Mouse (Mus musculus): ENCODE results near the gene Cpm. TPM values are rescaled to one million over a fixed set of nuclear protein-coding genes. Genes with fewer than 3 reads are reported as not detected.

The Cpm gene
- 4.3 and 4.7 TPM in 2 replicates for polyA plus RNA-seq (2015; fragmentation: Nextera tagmentation; extraction: Ambion mirVana)

DNA sequence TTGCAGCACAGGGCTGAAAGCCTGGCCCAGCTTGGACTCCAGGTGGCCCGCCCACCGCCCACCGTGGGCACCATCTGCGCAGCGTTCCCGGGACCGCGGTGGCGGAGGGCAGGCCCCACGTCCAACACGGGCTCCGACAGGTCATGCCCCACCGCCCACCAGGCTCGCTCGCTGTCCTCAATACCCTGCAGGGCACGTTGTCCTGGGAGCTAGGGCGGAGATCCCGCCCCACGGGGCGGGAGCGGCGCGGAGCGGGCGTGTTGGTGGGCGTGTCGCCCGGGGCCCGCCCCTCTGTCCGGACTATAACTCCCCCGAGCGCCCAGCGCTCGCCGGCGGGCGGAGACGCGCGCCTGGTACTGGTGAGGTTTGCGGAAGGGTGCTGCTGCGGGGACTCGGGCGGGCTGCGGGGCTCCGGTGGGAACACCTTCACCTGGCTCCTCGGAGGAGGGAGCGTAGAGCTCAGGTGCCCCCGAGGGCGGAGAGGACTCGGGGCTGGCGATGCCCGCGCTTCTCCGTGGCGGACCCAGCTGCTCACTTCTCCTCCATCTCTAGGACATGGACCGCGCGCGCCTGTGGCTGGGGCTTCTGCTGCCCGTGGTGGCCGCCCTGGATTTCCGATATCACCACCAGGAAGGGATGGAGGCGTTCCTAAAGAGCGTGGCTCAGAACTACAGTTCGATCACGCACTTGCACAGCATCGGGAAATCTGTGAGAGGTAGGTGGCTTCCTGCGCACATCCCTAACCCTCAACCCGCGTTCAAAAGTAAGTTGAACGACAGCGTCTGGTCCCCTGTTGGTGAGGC, at the start of gene Cpm:
Cpm (plus strand) TSS at position 332 of the 803 bp plus-strand sequence.
- Histone ChIP-seq H3K9ac (peak within 1 kb of the TSS; percentile 59), H3K27ac (no peak within 1 kb of the TSS), H3K4me1 (peaks cover 15% of the 10 kb centered on the region), H3K4me3 (peak within 1 kb of the TSS; percentile 45), H3K4me2 (peak within 1 kb of the TSS; percentile 90), H3K9me3 (replicated peaks) (no peaks in the 10 kb centered on the region), H3K36me3 (ENCODE audit: poor library complexity, severe bottlenecking) (no peaks in the 10 kb centered on the region), H3K27me3 (peaks cover 55% of the 10 kb centered on the region)
- under 1% methylated on average over 68 of the region's 73 CpGs for WGBS
- peak; percentile 94 for ATAC-seq

DNA sequence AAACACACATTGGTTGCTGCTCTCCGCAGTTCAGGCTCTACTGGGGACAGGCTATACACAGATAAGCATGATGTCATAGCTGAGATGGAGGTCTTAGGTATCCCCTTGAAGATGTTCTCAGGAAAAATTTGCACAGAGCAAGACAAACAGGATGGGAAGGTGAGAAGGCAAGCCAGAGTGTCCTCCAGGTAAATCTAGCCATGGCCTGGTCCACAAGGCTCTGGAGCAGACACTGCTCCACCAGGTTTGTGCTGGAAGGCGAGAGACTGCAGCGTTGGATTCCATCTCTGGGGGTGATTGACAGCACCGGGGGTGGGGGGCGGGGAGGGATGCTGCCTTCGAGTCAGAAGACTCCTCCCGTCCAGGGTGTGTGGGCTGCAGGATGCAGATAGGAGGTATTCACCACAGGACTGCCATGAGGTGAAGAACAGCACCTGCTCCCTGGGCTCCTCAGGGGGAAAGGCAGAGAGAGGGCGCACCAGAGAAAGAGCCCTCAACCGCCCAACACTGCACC, 49.5 kb upstream of the Cpm start:
- no peak for ATAC-seq
- H3K4me3 ChIP-seq, result no peak overlapping the region
- no peaks in the 10 kb centered on the region for H3K27me3 ChIP-seq
- WGBS, result 62% methylated on average over 9 of the region's 9 CpGs
- no peak overlapping the region for H3K4me2 ChIP-seq
- no peaks in the 10 kb centered on the region for H3K36me3 ChIP-seq (ENCODE audit: poor library complexity, severe bottlenecking)
- no peak overlapping the region for H3K27ac ChIP-seq
- H3K9ac ChIP-seq, result no peak overlapping the region
- no peaks in the 10 kb centered on the region for H3K4me1 ChIP-seq
- H3K9me3 ChIP-seq (replicated peaks), result no peaks in the 10 kb centered on the region

DNA sequence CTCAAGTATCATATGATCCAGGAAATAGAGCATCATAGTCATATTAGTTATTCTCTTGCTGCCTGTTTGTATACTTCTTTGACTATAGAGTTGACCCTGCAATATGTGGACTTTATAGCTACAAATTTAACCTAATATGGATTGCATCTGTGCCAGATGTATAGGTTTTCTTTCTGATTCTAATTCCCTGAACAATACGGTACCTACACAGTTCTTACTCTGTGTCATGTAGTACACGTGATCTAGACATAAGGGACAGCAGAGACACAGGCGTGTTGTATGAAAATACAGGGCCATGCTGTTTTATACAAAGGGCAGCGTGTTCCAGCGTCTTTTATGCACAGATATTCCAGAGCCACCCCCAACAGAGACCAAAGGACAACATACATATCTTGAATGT, 48.9 kb upstream of the Cpm start:
- Histone ChIP-seq H3K27ac (no peak overlapping the region), H3K4me3 (no peak overlapping the region), H3K9me3 (replicated peaks) (no peaks in the 10 kb centered on the region), H3K4me1 (no peaks in the 10 kb centered on the region), H3K27me3 (no peaks in the 10 kb centered on the region), H3K36me3 (ENCODE audit: poor library complexity, severe bottlenecking) (no peaks in the 10 kb centered on the region), H3K9ac (no peak overlapping the region), H3K4me2 (no peak overlapping the region)
- ATAC-seq, result no peak
- 89% methylated on average over 5 of the region's 5 CpGs for WGBS

DNA sequence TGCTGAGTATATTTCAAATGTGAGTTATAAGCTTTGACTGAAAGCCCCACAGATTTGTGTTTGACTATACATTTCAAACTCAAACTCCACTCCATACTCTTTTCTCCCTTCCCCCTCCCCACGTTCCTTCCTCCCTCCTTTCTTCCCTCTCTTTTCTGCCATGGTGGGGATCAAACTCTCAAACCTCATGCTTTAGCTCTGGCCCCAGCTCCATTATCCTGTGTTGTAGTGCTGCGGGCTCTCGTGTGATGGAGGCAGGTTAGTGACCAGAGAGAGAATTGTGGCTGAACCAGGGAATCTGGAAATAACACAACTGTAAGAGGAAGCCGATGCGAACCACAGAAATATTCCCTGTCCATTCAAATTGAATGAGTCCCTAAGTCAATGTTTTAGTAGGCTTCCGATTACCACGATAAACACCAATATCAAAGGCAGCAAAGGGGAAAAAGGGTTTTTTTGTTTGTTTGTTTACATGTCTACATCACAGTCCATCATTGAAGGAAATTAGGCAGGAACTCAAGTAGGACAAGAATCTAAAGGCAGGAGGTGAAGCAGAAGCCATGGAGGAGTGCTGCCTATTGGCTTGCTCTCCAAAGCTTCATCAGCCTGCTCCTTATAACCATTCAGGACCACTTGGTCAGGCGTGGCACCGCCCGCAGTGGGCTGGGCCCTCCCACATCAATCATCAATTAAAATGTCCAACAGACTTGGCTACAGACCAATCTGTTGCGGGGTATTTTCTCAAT, 48.1 kb upstream of the Cpm start:
- H3K4me3 ChIP-seq, result no peak overlapping the region
- ATAC-seq, result no peak
- no peaks in the 10 kb centered on the region for H3K27me3 ChIP-seq
- no peaks in the 10 kb centered on the region for H3K9me3 ChIP-seq (replicated peaks)
- H3K36me3 ChIP-seq (ENCODE audit: poor library complexity, severe bottlenecking), result no peaks in the 10 kb centered on the region
- H3K9ac ChIP-seq, result no peak overlapping the region
- H3K4me1 ChIP-seq, result no peaks in the 10 kb centered on the region
- WGBS, result 92% methylated on average over 11 of the region's 11 CpGs
- no peak overlapping the region for H3K4me2 ChIP-seq
- H3K27ac ChIP-seq, result no peak overlapping the region

DNA sequence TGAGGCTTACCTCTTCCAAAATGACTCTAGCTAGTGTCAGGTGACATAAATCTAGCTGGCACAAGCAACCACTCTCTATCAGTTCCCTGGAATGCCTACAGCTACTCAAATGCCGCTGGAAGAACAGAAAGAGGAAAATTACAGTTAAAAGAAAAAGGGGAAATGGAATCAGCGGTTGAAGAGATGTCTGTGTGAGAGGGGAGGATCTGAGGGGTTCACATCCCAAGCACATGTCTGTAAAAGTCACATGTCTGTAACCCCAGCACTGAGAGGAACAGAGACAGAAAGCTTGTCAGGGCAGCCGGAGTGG, 47.6 kb upstream of the Cpm start:
- no peak for ATAC-seq
- H3K4me3 ChIP-seq, result no peak overlapping the region
- no peak overlapping the region for H3K9ac ChIP-seq
- H3K27me3 ChIP-seq, result no peaks in the 10 kb centered on the region
- H3K9me3 ChIP-seq (replicated peaks), result no peaks in the 10 kb centered on the region
- no peak overlapping the region for H3K27ac ChIP-seq
- no peaks in the 10 kb centered on the region for H3K4me1 ChIP-seq
- H3K4me2 ChIP-seq, result no peak overlapping the region
- no peaks in the 10 kb centered on the region for H3K36me3 ChIP-seq (ENCODE audit: poor library complexity, severe bottlenecking)
- WGBS, result 95% methylated on average over 3 of the region's 3 CpGs

DNA sequence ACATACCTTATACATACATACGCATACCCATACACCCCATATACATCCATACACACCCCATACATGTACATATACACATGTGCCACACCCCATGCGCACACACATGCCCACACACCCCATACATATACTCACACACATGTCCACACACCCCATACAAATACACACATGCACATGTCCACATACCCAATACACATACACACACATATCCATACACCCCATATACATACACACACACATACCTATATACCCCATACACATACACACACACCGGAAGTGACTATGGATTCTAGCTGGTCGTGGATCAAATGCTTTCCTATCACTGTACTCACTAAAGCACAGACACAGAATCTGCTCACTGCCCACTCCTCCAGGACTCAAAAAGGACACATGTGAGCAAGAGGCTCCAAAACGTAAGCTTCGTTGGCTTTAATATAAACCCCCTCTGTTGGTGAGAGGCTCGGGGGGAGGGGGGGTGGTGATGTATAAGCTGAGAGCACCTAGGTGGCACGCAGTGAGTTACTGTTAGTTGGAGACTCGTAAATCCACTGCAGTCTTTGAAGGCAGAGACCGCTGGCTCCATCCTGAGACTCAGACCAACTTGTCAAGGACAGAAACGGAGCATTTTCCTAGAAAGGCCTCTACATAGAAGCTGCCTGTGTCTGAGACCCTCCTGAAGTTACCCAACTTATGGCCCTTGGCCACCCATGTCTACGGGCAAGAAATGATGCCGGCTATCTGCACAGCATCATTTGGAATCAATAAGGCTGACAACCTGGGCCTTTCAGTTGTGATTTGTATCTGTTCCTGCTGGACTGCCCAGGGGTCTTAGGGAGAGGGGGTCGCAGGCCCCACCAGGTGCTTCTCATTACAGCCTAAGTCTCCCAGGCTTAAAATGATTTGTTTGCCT, 45.9 kb upstream of the Cpm start:
- 84% methylated on average over 14 of the region's 14 CpGs for WGBS
- Histone ChIP-seq H3K9ac (no peak overlapping the region), H3K36me3 (ENCODE audit: poor library complexity, severe bottlenecking) (no peaks in the 10 kb centered on the region), H3K9me3 (replicated peaks) (no peaks in the 10 kb centered on the region), H3K4me1 (no peaks in the 10 kb centered on the region), H3K27ac (no peak overlapping the region), H3K27me3 (no peaks in the 10 kb centered on the region), H3K4me3 (no peak overlapping the region), H3K4me2 (no peak overlapping the region)
- ATAC-seq, result no peak

DNA sequence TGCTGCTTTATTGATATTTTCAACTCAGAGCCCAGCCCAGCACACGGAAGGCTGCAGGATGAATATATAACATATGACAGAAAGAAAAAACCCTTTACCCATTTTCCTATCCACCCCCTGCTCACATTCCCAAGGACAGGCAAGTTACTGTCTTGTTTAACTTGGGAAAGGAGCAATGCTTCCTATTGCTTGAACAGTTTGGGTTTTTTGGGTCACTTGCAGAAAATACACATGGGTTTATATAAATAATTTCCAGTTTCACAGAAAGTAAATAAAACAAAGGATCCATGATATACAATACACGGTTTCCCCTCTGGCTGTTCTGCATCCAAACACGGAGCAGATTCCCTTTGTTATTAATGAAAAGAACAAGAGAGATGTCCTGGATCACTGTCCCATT, 45.2 kb upstream of the Cpm start:
- WGBS, result 81% methylated on average over 3 of the region's 3 CpGs
- no peaks in the 10 kb centered on the region for H3K27me3 ChIP-seq
- no peak overlapping the region for H3K27ac ChIP-seq
- ATAC-seq, result no peak
- no peak overlapping the region for H3K4me3 ChIP-seq
- H3K4me1 ChIP-seq, result no peaks in the 10 kb centered on the region
- H3K4me2 ChIP-seq, result no peak overlapping the region
- H3K36me3 ChIP-seq (ENCODE audit: poor library complexity, severe bottlenecking), result no peaks in the 10 kb centered on the region
- no peak overlapping the region for H3K9ac ChIP-seq
- no peaks in the 10 kb centered on the region for H3K9me3 ChIP-seq (replicated peaks)

DNA sequence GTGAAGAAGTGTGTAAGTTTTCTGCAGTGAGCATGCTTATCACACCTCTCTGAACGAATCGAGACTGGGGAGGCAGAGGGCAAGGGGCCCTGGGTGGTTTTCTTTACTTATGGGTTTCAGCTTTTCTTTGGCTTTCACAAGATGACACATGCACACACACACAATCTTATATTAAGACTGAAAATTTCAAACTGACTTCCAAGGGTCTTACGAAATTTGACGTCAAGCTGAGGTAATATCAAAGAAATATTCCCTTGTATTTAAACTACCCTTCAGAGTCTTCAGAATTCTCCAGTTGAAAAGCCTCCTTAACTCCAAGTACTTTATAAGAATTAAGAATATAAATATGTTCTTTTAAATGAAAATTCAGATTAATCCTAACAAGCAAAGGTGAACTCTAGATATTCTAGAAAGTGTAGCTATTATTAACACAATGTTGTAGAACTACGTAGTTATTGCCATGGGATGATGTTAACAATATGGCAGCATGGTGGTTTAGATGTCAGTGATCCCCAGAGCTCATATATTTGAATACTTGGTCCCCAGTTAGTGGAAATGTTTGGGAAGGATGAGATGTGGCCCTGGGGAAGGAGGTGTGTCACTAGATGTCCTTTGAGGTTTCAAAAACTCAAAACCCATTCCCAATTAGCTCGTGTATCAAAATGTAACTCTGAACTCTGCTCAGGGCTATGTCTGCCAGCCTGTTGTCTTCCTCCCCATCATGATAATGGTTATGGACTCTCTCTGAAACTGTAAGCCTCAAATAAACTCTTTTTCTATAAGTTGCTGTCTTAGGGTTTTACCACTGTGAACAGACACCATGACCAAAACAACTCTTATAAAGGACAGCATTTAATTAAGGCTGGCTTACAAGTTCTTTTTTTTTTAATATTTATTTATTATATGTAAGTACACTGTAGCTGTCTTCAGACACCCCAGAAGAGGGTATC, 44.5 kb upstream of the Cpm start:
- H3K9me3 ChIP-seq (replicated peaks), result no peaks in the 10 kb centered on the region
- no peak overlapping the region for H3K4me3 ChIP-seq
- WGBS, result 91% methylated on average over 6 of the region's 6 CpGs
- H3K36me3 ChIP-seq (ENCODE audit: poor library complexity, severe bottlenecking), result no peaks in the 10 kb centered on the region
- no peaks in the 10 kb centered on the region for H3K4me1 ChIP-seq
- ATAC-seq, result no peak
- H3K9ac ChIP-seq, result no peak overlapping the region
- H3K27ac ChIP-seq, result no peak overlapping the region
- H3K27me3 ChIP-seq, result no peaks in the 10 kb centered on the region
- no peak overlapping the region for H3K4me2 ChIP-seq

DNA sequence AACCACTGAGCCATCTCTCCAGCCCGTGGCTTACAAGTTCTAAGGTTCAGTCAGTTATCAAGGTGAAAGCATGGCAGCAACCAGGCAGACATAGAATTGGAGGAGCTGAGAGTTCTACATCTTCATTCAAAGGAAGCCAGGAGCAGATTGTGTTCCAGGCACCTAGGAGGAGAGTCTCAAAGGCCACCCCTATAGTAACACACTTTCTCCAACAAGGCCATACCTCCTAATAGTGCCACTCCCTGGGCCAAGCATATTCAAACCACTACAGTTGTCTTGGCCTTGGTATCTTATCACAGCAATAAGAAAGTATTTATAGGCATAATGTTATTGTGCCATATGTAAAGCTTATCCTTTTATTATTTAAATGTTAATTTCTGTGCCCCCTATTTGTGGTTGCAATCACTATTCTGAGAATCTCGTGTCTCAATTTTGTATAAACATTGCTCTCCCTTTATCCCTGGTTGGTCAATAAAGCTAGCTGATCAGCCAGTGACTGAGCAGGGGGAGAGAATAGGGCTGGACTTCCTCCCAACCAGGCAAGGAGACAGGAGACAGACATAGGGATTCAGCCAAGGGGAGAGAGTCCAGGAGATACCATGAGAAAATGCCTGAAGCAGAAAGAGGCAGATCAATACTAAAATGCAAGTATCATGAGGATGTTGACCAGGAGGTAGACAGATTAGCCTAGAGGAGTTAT, 43.5 kb upstream of the Cpm start:
- H3K4me1 ChIP-seq, result no peaks in the 10 kb centered on the region
- H3K9me3 ChIP-seq (replicated peaks), result no peaks in the 10 kb centered on the region
- H3K4me2 ChIP-seq, result no peak overlapping the region
- no peak overlapping the region for H3K27ac ChIP-seq
- H3K4me3 ChIP-seq, result no peak overlapping the region
- no peak for ATAC-seq
- no peak overlapping the region for H3K9ac ChIP-seq
- no peaks in the 10 kb centered on the region for H3K27me3 ChIP-seq
- WGBS, result 76% methylated on average over 2 of the region's 2 CpGs
- no peaks in the 10 kb centered on the region for H3K36me3 ChIP-seq (ENCODE audit: poor library complexity, severe bottlenecking)

DNA sequence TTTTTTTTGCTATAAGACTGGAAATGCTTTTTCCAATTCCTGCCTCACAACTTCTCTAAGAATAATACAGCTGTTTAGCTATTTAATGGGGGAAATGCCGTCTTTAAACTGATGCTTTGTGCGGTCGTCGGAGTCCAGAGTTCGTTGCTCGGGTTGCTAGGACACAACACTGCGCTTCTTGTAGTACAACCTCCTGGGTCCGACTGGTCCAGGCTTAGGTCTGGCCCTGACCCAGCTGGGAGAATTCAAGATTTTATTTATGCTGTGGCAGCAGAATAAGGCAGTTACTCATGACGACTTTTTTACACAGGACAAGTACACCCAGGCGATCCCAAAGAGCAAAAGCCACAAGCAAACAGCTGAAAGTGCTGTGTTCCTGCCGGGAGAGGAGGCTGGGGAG, 42.4 kb upstream of the Cpm start:
- no peak overlapping the region for H3K4me2 ChIP-seq
- H3K27ac ChIP-seq, result no peak overlapping the region
- no peaks in the 10 kb centered on the region for H3K36me3 ChIP-seq (ENCODE audit: poor library complexity, severe bottlenecking)
- no peak overlapping the region for H3K9ac ChIP-seq
- ATAC-seq, result no peak
- H3K4me1 ChIP-seq, result no peaks in the 10 kb centered on the region
- no peak overlapping the region for H3K4me3 ChIP-seq
- H3K9me3 ChIP-seq (replicated peaks), result no peaks in the 10 kb centered on the region
- WGBS, result 52% methylated on average over 11 of the region's 11 CpGs
- no peaks in the 10 kb centered on the region for H3K27me3 ChIP-seq

DNA sequence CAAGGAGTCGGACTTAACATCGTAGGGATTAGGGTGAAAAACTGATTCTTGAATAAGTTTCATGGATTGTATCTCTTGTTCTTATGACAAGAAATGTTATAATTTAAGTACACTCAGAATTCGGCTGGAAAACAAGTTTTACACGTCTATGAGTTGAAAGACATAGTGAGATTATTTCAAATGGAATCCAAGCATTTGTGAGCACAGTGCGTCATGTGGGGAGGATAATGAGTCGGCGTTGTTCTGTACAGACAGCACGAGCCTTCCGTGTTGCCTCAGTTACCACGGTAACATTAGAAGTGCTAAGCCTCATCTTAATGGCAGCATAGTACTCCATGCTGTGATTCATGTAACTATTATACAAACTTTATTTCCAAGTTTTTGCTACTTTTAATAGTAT, 42.0 kb upstream of the Cpm start:
- ATAC-seq, result no peak
- H3K9ac ChIP-seq, result no peak overlapping the region
- 87% methylated on average over 10 of the region's 10 CpGs for WGBS
- H3K27me3 ChIP-seq, result no peaks in the 10 kb centered on the region
- H3K4me1 ChIP-seq, result no peaks in the 10 kb centered on the region
- H3K36me3 ChIP-seq (ENCODE audit: poor library complexity, severe bottlenecking), result no peaks in the 10 kb centered on the region
- no peak overlapping the region for H3K4me3 ChIP-seq
- no peak overlapping the region for H3K4me2 ChIP-seq
- H3K27ac ChIP-seq, result no peak overlapping the region
- H3K9me3 ChIP-seq (replicated peaks), result no peaks in the 10 kb centered on the region
